Mouse (Mus musculus) E14TG2a.4 (cell line): Measurements from ENCODE around the gene Emp1.
A peak's percentile ranks its signal among the peaks of the same experiment; 100 is the strongest.

ENCODE experiments used
- H3K27me3 ChIP-seq: 2 replicates; pipeline ENCODE4 v1.6.1; 2014; ENCODE audit warnings: low read length, control low read depth; ENCODE audit not compliant: insufficient read depth
- H3K36me3 ChIP-seq: 2 replicates; pipeline ENCODE4 v1.6.1; 2014; ENCODE audit warnings: low read length, control low read depth; ENCODE audit not compliant: insufficient read depth
- H3K4me1 ChIP-seq: replicated peaks from 2 replicates; pipeline ENCODE4 v1.6.1; 2014; ENCODE audit warnings: low read depth, low read length, control low read depth
- H3K4me3 ChIP-seq: replicated peaks from 2 replicates; pipeline ENCODE4 v1.5.1; 2014; ENCODE audit warnings: mild to moderate bottlenecking, low read length
- H3K9me3 ChIP-seq: 2 replicates; pipeline ENCODE4 v1.6.1; 2014; ENCODE audit warnings: low read length, control low read depth
- CTCF ChIP-seq: conservative IDR thresholded peaks from 2 replicates; pipeline ENCODE4 v1.5.1; 2014; ENCODE audit warnings: low read length
- NANOG ChIP-seq: IDR thresholded peaks from 2 replicates; pipeline ENCODE4 v1.6.1; 2014; ENCODE audit warnings: borderline replicate concordance, low read length, mixed read lengths
- POU5F1 ChIP-seq: IDR thresholded peaks from 2 replicates; pipeline ENCODE4 v1.6.1; 2014; ENCODE audit warnings: low read length, borderline replicate concordance

Emp1 gene

GRCm38 (mm10) chr6:135368230-135368629 lies 5.9 kb downstream of the Emp1 start:
- H3K9me3 ChIP-seq, result no peaks in the 10 kb centered on the region
- H3K4me1 ChIP-seq, result peaks cover 65% of the 10 kb centered on the region
- H3K36me3 ChIP-seq, result peaks cover 8% of the 10 kb centered on the region; the same call in 1 of the 2 replicates
- TF ChIP-seq NANOG, result no peak
- TF ChIP-seq CTCF, result no peak
- no peak for TF ChIP-seq POU5F1
- no peak overlapping the region for H3K4me3 ChIP-seq
- H3K27me3 ChIP-seq, result 0 out of 2 replicates have a peak, but pooled peaks cover 4% of the 10 kb centered on the region

DNA sequence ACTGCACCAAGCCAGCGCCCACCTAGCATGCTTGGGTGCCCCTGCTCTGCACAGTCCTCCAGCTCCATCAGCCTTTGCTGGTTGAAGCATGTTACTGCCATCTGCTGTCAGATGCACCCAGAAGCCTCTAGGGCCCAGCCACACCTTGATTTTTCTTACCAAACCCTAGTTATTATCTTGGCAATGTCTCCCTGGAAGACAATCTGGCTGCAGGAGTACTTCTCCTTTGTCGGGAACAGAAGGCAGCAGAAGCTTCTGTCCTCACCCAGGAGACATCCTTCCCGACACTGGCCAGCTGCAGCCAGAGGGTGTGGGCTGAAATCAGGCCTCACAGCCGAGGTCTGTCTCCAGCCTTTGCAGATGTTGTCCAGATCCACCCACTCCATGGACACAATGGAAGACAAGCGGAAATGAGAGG lies 7.2 kb downstream of the Emp1 start:
- TF ChIP-seq NANOG, result no peak
- TF ChIP-seq CTCF, result no peak
- no peak for TF ChIP-seq POU5F1
- peaks cover 58% of the 10 kb centered on the region for H3K4me1 ChIP-seq
- no peak overlapping the region for H3K4me3 ChIP-seq
- peaks cover 8% of the 10 kb centered on the region; the same call in 1 of the 2 replicates for H3K36me3 ChIP-seq
- H3K9me3 ChIP-seq, result no peaks in the 10 kb centered on the region
- H3K27me3 ChIP-seq, result peaks cover 6% of the 10 kb centered on the region; the same call in 1 of the 2 replicates

GRCm38 (mm10) chr6:135370954-135371353 lies 8.6 kb downstream of the Emp1 start:
- TF ChIP-seq NANOG (no peak), POU5F1 (no peak), CTCF (no peak)
- H3K27me3 ChIP-seq, result peaks cover 9% of the 10 kb centered on the region; the same call in 1 of the 2 replicates
- no peaks in the 10 kb centered on the region for H3K9me3 ChIP-seq
- H3K4me3 ChIP-seq, result no peak overlapping the region
- H3K4me1 ChIP-seq, result peaks cover 55% of the 10 kb centered on the region
- peaks cover 8% of the 10 kb centered on the region; the same call in 1 of the 2 replicates for H3K36me3 ChIP-seq

DNA sequence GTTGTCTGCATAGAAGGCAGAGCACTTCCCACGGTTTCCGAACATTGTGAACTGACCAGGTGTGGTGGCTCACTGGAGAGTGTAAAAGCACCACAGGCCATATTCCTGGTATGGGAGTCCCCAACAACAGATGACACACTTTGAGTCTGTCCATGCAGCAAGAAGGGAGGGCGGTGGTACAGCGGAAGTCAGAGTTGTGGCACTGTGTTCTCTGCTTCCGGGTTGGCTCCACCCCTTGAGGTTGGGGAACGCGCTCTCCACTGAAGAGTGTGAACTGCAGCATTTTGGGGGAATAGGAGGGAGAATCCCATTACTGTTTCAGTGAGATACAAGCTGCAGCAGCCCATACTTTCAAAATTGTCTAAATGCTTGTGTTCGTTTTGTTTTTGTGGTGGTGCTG lies 11.0 kb downstream of the Emp1 start:
- no peak for TF ChIP-seq NANOG
- no peak for TF ChIP-seq CTCF
- no peak for TF ChIP-seq POU5F1
- Histone ChIP-seq H3K4me3 (peak overlapping the region; percentile 39; the same call in 1 of the 2 replicates), H3K9me3 (no peaks in the 10 kb centered on the region), H3K4me1 (peaks cover 57% of the 10 kb centered on the region), H3K27me3 (peaks cover 15% of the 10 kb centered on the region; the same call in 1 of the 2 replicates), H3K36me3 (peaks cover 8% of the 10 kb centered on the region; the same call in 1 of the 2 replicates)

DNA sequence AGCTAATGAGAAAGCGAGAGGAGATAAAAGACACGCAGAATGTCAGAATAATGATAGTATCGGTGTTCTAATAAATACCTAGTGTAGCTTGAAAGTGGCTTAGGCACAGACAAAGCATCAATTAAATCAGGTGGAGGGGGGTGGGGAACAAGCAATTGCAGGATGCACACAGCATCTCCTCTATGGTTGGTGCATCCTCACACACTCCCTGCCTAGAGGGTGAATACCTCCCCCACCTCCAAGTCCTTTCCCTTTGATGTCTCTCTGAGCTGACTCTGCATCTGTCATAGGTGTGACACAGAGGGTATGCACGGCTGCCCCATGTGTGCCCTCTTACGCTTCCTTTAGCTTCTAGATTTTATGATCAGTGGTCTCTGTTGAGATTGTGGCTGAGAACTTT lies 13.5 kb downstream of the Emp1 start:
- peaks cover 11% of the 10 kb centered on the region for H3K27me3 ChIP-seq
- peaks cover 22% of the 10 kb centered on the region for H3K36me3 ChIP-seq
- H3K4me3 ChIP-seq, result no peak overlapping the region
- H3K4me1 ChIP-seq, result peaks cover 44% of the 10 kb centered on the region
- no peak for TF ChIP-seq POU5F1
- TF ChIP-seq NANOG, result no peak
- no peak for TF ChIP-seq CTCF
- no peaks in the 10 kb centered on the region for H3K9me3 ChIP-seq

GRCm38 (mm10) chr6:135376248-135376647 lies 13.9 kb downstream of the Emp1 start:
- Histone ChIP-seq H3K4me3 (no peak overlapping the region), H3K9me3 (no peaks in the 10 kb centered on the region), H3K4me1 (peaks cover 44% of the 10 kb centered on the region), H3K36me3 (peaks cover 22% of the 10 kb centered on the region), H3K27me3 (peaks cover 11% of the 10 kb centered on the region)
- TF ChIP-seq CTCF (no peak), POU5F1 (no peak), NANOG (no peak)

GRCm38 (mm10) chr6:135377583-135378319 lies 15.4 kb downstream of the Emp1 start:
- Histone ChIP-seq H3K4me3 (peak overlapping the region; percentile 43), H3K36me3 (peaks cover 27% of the 10 kb centered on the region), H3K4me1 (peaks cover 36% of the 10 kb centered on the region), H3K9me3 (no peaks in the 10 kb centered on the region), H3K27me3 (peaks cover 11% of the 10 kb centered on the region)
- TF ChIP-seq POU5F1 (no peak), NANOG (no peak), CTCF (peak; percentile 64)

GRCm38 (mm10) chr6:135383919-135384318 lies 21.6 kb downstream of the Emp1 start:
- H3K4me1 ChIP-seq, result no peaks in the 10 kb centered on the region
- H3K9me3 ChIP-seq, result no peaks in the 10 kb centered on the region
- H3K36me3 ChIP-seq, result peaks cover 22% of the 10 kb centered on the region
- TF ChIP-seq NANOG, result no peak
- TF ChIP-seq POU5F1, result no peak
- no peak for TF ChIP-seq CTCF
- peaks cover 5% of the 10 kb centered on the region; the same call in 1 of the 2 replicates for H3K27me3 ChIP-seq
- H3K4me3 ChIP-seq, result no peak overlapping the region
